Mouse (Mus musculus) megakaryocyte-erythroid progenitor cell, adult 5 weeks (primary cell): Measurements from ENCODE around the gene Scgb2b15. TPM values are rescaled to one million over a fixed set of nuclear protein-coding genes. Genes with fewer than 3 reads are reported as not detected.

Experiments used
- polyA plus RNA-seq: library from polyadenylated mRNA; stranded (reverse); fragments of >175 nt; gene quantifications from 2 replicates; pipeline ENCODE4 v1.2.3, GENCODE M21; 2012

Scgb2b15 gene
- not detected in 2 replicates for polyA plus RNA-seq

DNA sequence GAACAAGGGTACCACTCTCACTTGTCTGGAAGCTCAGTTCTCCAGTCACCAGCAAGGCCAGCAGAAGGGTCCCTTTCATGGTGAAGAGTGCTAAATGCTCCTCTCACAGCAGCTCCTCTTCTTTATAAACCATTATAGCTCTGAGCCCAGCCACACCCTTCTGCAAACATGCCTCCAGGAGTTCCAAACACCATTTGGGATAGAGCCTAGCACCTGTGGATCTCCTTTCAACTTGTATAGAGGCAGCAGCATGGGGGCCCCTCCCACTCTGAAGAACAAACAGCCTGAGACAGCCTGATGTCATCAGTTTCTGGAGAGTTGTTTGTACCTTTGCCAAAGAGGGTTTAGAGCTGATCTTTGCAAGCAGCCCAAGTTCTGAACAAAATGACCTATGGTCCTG is at the start of gene Scgb2b15:
Scgb2b15 (minus strand) TSS at position 101 of the 400 bp plus-strand sequence.

DNA sequence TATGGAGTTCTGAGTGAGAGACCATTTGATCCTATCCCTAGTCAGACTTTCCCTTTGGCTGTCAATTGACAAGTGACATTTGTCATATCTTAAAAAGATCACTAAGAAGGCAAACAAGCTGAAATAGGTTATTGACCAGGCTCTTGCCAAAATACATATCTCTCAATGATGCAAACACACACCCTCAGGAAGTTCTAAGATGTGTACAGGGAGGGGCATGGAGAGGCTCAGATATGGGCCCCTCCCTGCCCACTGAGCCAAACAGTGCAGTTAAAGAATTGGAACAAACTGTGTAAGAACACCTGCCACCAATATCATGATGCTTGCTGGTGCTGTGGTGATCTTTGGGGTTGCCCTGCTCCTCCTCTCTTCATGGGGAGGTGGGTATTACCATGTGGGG is 6.8 kb upstream of the Scgb2b15 start, which contains the start of gene Scgb1b15:
Scgb1b15 (plus strand) TSS at position 301 of the 400 bp plus-strand sequence.

Other genes starting within 250 kb of the Scgb2b15 start
- not detected in 2 replicates for gene Scgb1b15, start 6.9 kb upstream of the Scgb2b15 start, polyA plus RNA-seq
- not detected in 2 replicates for gene Scgb2b17, start 226.9 kb upstream of the Scgb2b15 start, polyA plus RNA-seq
- gene Scgb1b17, start 233.8 kb upstream of the Scgb2b15 start, polyA plus RNA-seq, result not detected in 2 replicates